Mouse (Mus musculus): ENCODE results near the gene Cnbp. TPM values are rescaled to one million over a fixed set of nuclear protein-coding genes. Genes with fewer than 3 reads are reported as not detected.

Gene Cnbp
- total and polyA plus RNA-seq, 3 experiments: 201 to 879 (median 652) TPM

Other genes with a start within 250 kb of the Cnbp start
- gene Aplf, start 178.9 kb downstream of the Cnbp start, total RNA-seq (2012; rRNA removed): 12.6 and 14.5 TPM in 2 replicates
- gene Aplf, start 178.9 kb downstream of the Cnbp start, polyA plus RNA-seq (2012; ENCODE audit: insufficient read depth in 1 of 2, insufficient read length in 2 of 2, low read depth in 1 of 2, low replicate concordance in 2 of 2, missing spikeins in 1 of 2): 10 to 100 TPM in 1 of 2 experiments, not detected in 1; 20.3 TPM
- gene Efcc1, start 120.2 kb downstream of the Cnbp start, total RNA-seq (2012; rRNA removed): 0.27 TPM in 1 of 2 replicates, not detected in the other
- 1 to 10 TPM in 1 of 2 experiments, not detected in 1; 1.2 TPM for gene Efcc1, start 120.2 kb downstream of the Cnbp start, polyA plus RNA-seq (2012; ENCODE audit: insufficient read depth in 1 of 2, insufficient read length in 2 of 2, low read depth in 1 of 2, low replicate concordance in 2 of 2, missing spikeins in 1 of 2)
- 2.4 and 3.9 TPM in 2 replicates for gene Gp9, start 73.0 kb downstream of the Cnbp start, total RNA-seq (2012; rRNA removed)
- gene Gp9, start 73.0 kb downstream of the Cnbp start, polyA plus RNA-seq (2012; ENCODE audit: insufficient read depth in 1 of 2, insufficient read length in 2 of 2, low read depth in 1 of 2, low replicate concordance in 2 of 2, missing spikeins in 1 of 2): 10 to 100 TPM in 1 of 2 experiments, not detected in 1; 11.1 TPM
- 3.1 and 4.0 TPM in 2 replicates for gene Rab43, start 38.9 kb downstream of the Cnbp start, total RNA-seq (2012; rRNA removed)
- gene Rab43, start 38.9 kb downstream of the Cnbp start, polyA plus RNA-seq (2012; ENCODE audit: insufficient read depth in 1 of 2, insufficient read length in 2 of 2, low read depth in 1 of 2, low replicate concordance in 2 of 2, missing spikeins in 1 of 2): 10 to 100 TPM in 1 of 2 experiments, not detected in 1; 13.2 TPM
- 9.6 and 9.9 TPM in 2 replicates for gene Gm45140, start 15.3 kb downstream of the Cnbp start, total RNA-seq (2012; rRNA removed)
- 10 to 100 TPM in 1 of 2 experiments, not detected in 1; 26.2 TPM for gene Gm45140, start 15.3 kb downstream of the Cnbp start, polyA plus RNA-seq (2012; ENCODE audit: insufficient read depth in 1 of 2, insufficient read length in 2 of 2, low read depth in 1 of 2, low replicate concordance in 2 of 2, missing spikeins in 1 of 2)
- gene Isy1, start 12.3 kb downstream of the Cnbp start, total RNA-seq (2012; rRNA removed): 60.5 and 64.5 TPM in 2 replicates
- 100 to 1,000 TPM in 1 of 2 experiments, not detected in 1; 115 TPM for gene Isy1, start 12.3 kb downstream of the Cnbp start, polyA plus RNA-seq (2012; ENCODE audit: insufficient read depth in 1 of 2, insufficient read length in 2 of 2, low read depth in 1 of 2, low replicate concordance in 2 of 2, missing spikeins in 1 of 2)
- gene Copg1, start 36.7 kb upstream of the Cnbp start, total RNA-seq (2012; rRNA removed): 83.1 and 85.0 TPM in 2 replicates
- gene Copg1, start 36.7 kb upstream of the Cnbp start, polyA plus RNA-seq (2012; ENCODE audit: insufficient read depth in 1 of 2, insufficient read length in 2 of 2, low read depth in 1 of 2, low replicate concordance in 2 of 2, missing spikeins in 1 of 2): 100 to 1,000 TPM; 117 to 681 TPM
- gene Hmces, start 62.8 kb upstream of the Cnbp start, total RNA-seq (2012; rRNA removed): 26.3 and 26.8 TPM in 2 replicates
- gene Hmces, start 62.8 kb upstream of the Cnbp start, polyA plus RNA-seq (2012; ENCODE audit: insufficient read depth in 1 of 2, insufficient read length in 2 of 2, low read depth in 1 of 2, low replicate concordance in 2 of 2, missing spikeins in 1 of 2): 10 to 100 TPM in 1 of 2 experiments, not detected in 1; 23.6 TPM
- not detected in 2 replicates for gene H1fx, start 130.5 kb upstream of the Cnbp start, total RNA-seq (2012; rRNA removed)
- not detected for gene H1fx, start 130.5 kb upstream of the Cnbp start, polyA plus RNA-seq (2012; ENCODE audit: insufficient read depth in 1 of 2, insufficient read length in 2 of 2, low read depth in 1 of 2, low replicate concordance in 2 of 2, missing spikeins in 1 of 2)
- gene Rab7, start 194.2 kb upstream of the Cnbp start, total RNA-seq (2012; rRNA removed): 47.6 and 49.6 TPM in 2 replicates
- gene Rab7, start 194.2 kb upstream of the Cnbp start, polyA plus RNA-seq (2012; ENCODE audit: insufficient read depth in 1 of 2, insufficient read length in 2 of 2, low read depth in 1 of 2, low replicate concordance in 2 of 2, missing spikeins in 1 of 2): 100 to 1,000 TPM; 234 to 362 TPM
- gene Rpn1, start 233.4 kb upstream of the Cnbp start, total RNA-seq (2012; rRNA removed): 284 and 289 TPM in 2 replicates
- 100 to 1,000 TPM; 361 to 412 TPM for gene Rpn1, start 233.4 kb upstream of the Cnbp start, polyA plus RNA-seq (2012; ENCODE audit: insufficient read depth in 1 of 2, insufficient read length in 2 of 2, low read depth in 1 of 2, low replicate concordance in 2 of 2, missing spikeins in 1 of 2)

Measured in MEL (cell line).